Mouse (Mus musculus) heart, adult 2 months (tissue): ENCODE results near the gene Hapln4. TPM values are rescaled to one million over a fixed set of nuclear protein-coding genes. Genes with fewer than 3 reads are reported as not detected.
A peak's percentile ranks its signal among the peaks of the same experiment; 100 is the strongest.

Experiments used
- DNase-seq, 2 experiments: peaks; one replicate each; pipeline ENCODE4 v3.0.0; 2021
- H3K27ac ChIP-seq: fragments of 200-600 bp; 2 replicates; pipeline ENCODE4 v1.8.1; 2022
- H3K27me3 ChIP-seq: fragments of 200-500 bp; 2 replicates; pipeline ENCODE4 v1.6.1; 2012; ENCODE audit warnings: mild to moderate bottlenecking, low read length, inconsistent platforms, mixed read lengths; ENCODE audit not compliant: control insufficient read depth, insufficient read depth
- H3K36me3 ChIP-seq: fragments of 200-500 bp; 2 replicates; pipeline ENCODE4 v1.6.1; 2012; ENCODE audit warnings: low read length, inconsistent platforms; ENCODE audit not compliant: control insufficient read depth, insufficient read depth
- H3K4me1 ChIP-seq: fragments of 200-500 bp; 2 replicates; pipeline ENCODE4 v1.6.1; 2011; ENCODE audit warnings: low read length; ENCODE audit not compliant: control insufficient read depth, insufficient read depth
- H3K4me3 ChIP-seq: fragments of 200-600 bp; 2 replicates; pipeline ENCODE4 v1.8.1; 2022
- H3K79me2 ChIP-seq: fragments of 200-500 bp; replicated peaks from 2 replicates; pipeline ENCODE4 v1.6.1; 2012; ENCODE audit warnings: mild to moderate bottlenecking, inconsistent platforms, low read length, moderate library complexity, mixed read lengths; ENCODE audit not compliant: control insufficient read depth, insufficient read depth
- H3K9ac ChIP-seq: fragments of 200-500 bp; 2 replicates; pipeline ENCODE4 v1.6.1; 2012; ENCODE audit warnings: low read depth, mild to moderate bottlenecking, control low read depth, inconsistent platforms, low read length, mixed read lengths
- CTCF ChIP-seq: fragments of 200-600 bp; IDR thresholded peaks from 2 replicates; pipeline ENCODE4 v1.8.1; 2022; ENCODE audit warnings: antibody characterized with exemption, mild to moderate bottlenecking, moderate library complexity
- EP300 ChIP-seq: fragments of 200-500 bp; IDR thresholded peaks from 2 replicates; pipeline ENCODE4 v1.6.1; 2011; ENCODE audit warnings: low read depth, low read length, control low read depth; ENCODE audit not compliant: insufficient read depth
- POLR2A ChIP-seq: fragments of 200-500 bp; IDR thresholded peaks from 2 replicates; pipeline ENCODE4 v1.6.1; 2011; ENCODE audit warnings: mild to moderate bottlenecking, low read depth, low read length, control low read depth; ENCODE audit not compliant: insufficient read depth
- WGBS: fragments of 180-500 bp; shearing (Covaris S2); methylation state at CpG from one replicate; pipeline ENCODE4 v1.1.7; 2018; 5-methylcytosine and 5-hydroxymethylcytosine counted together
- intact Hi-C: fragments of 180-260 bp; cut with DNase I; formaldehyde crosslinking; loops from one replicate; pipeline ENCODE4 v1.15.1; 2025
- microRNA-seq, 2 experiments: library from miRNA; unstranded; fragments of <30 nt; microRNA quantifications; one replicate each; pipeline ENCODE4 v1.2.0; 2021
- polyA plus RNA-seq: library from polyadenylated mRNA; depleted of rRNA; stranded (reverse); fragments of >200 nt; gene quantifications from 2 replicates; pipeline ENCODE4 v1.2.3, GENCODE M21; 2012; rRNA removed
- total RNA-seq, 2 experiments: library from RNA; stranded (reverse); gene quantifications; 2 replicates each; pipeline ENCODE4 v1.2.3; 2021

Hapln4 gene
- total and polyA plus RNA-seq, 3 experiments, result 0.10 to 0.16 TPM; not detected in 1

GRCm38 (mm10) chr8:70136591-70136990, 53.3 kb downstream of the Hapln4 start:
- WGBS, result 87% methylated on average over 4 of the region's 4 CpGs
- H3K27me3 ChIP-seq, result no peaks in the 10 kb centered on the region
- no peak overlapping the region for H3K4me3 ChIP-seq
- no peak for TF ChIP-seq EP300
- no peak for TF ChIP-seq CTCF
- no peak for TF ChIP-seq POLR2A
- no peak overlapping the region for H3K9ac ChIP-seq
- intact Hi-C loops, result no loop called here
- H3K4me1 ChIP-seq, result peaks cover 10% of the 10 kb centered on the region
- H3K27ac ChIP-seq, result no peak overlapping the region
- DNase-seq, result no peak
- no peaks in the 10 kb centered on the region for H3K79me2 ChIP-seq
- no peaks in the 10 kb centered on the region for H3K36me3 ChIP-seq

- no peaks in the 10 kb centered on the region for H3K36me3 ChIP-seq
- intact Hi-C loops, result loop anchor here (2.0 kb wide), 2 partner anchors 35 to 95 kb away; partner anchors contain the start of genes Mau2, Sugp1 and Tmem161a
Observed at GRCm38 (mm10) chr8:70137890-70138289, 54.6 kb downstream of the Hapln4 start.

GRCm38 (mm10) chr8:70139026-70139857, 56.0 kb downstream of the Hapln4 start, which contains the start of the genes Rfxank, Borcs8 and Mef2b:
Gene Rfxank (minus strand): TSS chr8:70139154.
Gene Borcs8 (plus strand): TSS chr8:70139499.
Gene Mef2b (plus strand): TSS chr8:70139711.
- under 1% methylated on average over 46 of the region's 46 CpGs for WGBS
- peaks cover 9% of the 10 kb centered on the region for H3K4me1 ChIP-seq
- H3K36me3 ChIP-seq, result no peaks in the 10 kb centered on the region
- H3K27me3 ChIP-seq, result no peaks in the 10 kb centered on the region
- H3K27ac ChIP-seq, result peak within 1 kb of the TSS; percentile 94
- intact Hi-C loops, result loop anchor here (1.0 to 2.0 kb wide), 3 partner anchors 8 to 96 kb away; partner anchors contain the start of genes Mau2, Nr2c2ap, Sugp1 and Tmem161a
- H3K79me2 ChIP-seq, result no peaks in the 10 kb centered on the region
- peak within 1 kb of the TSS; percentile 75 for H3K9ac ChIP-seq
- no peak for TF ChIP-seq CTCF
- peak; percentile 48; the same call in 1 of the 2 replicates for TF ChIP-seq EP300
- peak; percentile 88 for TF ChIP-seq POLR2A
- H3K4me3 ChIP-seq, result peak within 1 kb of the TSS; percentile 75
- peak; percentile 97 to 99 for DNase-seq

More at GRCm38 (mm10) chr8:70137890-70138289, 54.6 kb downstream of the Hapln4 start:
- no peak overlapping the region for H3K9ac ChIP-seq
- peak overlapping the region; percentile 75 for H3K4me3 ChIP-seq
- H3K27me3 ChIP-seq, result no peaks in the 10 kb centered on the region
- TF ChIP-seq EP300 (no peak), CTCF (no peak)
- H3K27ac ChIP-seq, result no peak overlapping the region; the same call in 1 of the 2 replicates
- H3K4me1 ChIP-seq, result peaks cover 9% of the 10 kb centered on the region
- 60% methylated on average over 4 of the region's 4 CpGs for WGBS
- no peak for DNase-seq
- no peaks in the 10 kb centered on the region for H3K79me2 ChIP-seq

- TF ChIP-seq POLR2A (no peak), EP300 (no peak), CTCF (no peak)
- Histone ChIP-seq H3K36me3 (no peaks in the 10 kb centered on the region), H3K27ac (peak overlapping the region; percentile 89), H3K27me3 (no peaks in the 10 kb centered on the region), H3K4me1 (peaks cover 9% of the 10 kb centered on the region), H3K9ac (peak overlapping the region; percentile 66), H3K4me3 (peak overlapping the region; percentile 55), H3K79me2 (no peaks in the 10 kb centered on the region)
- 5% methylated on average over 9 of the region's 9 CpGs for WGBS
- DNase-seq, result no peak
- intact Hi-C loops, result loop anchor here (1.0 to 2.0 kb wide), 3 partner anchors 9 to 97 kb away; partner anchors contain the start of genes Mau2, Nr2c2ap, Sugp1 and Tmem161a
Observed at GRCm38 (mm10) chr8:70139981-70140380, 56.7 kb downstream of the Hapln4 start.

Small RNA genes within 50 kb of the gene (microRNA-seq; reads per million reads assigned to microRNA genes)
- 0 reads per million in 2 experiments for gene Mir7066

Other genes starting within 250 kb of the Hapln4 start
- gene Cilp2, start 195.8 kb upstream of the Hapln4 start, total RNA-seq, result 1 to 10 TPM; 1.5 to 1.9 TPM
- gene Cilp2, start 195.8 kb upstream of the Hapln4 start, polyA plus RNA-seq, result 11.2 and 16.8 TPM in 2 replicates
- under 1 TPM; 0.16 to 0.23 TPM for gene Tssk6, start 181.3 kb upstream of the Hapln4 start, total RNA-seq
- gene Tssk6, start 181.3 kb upstream of the Hapln4 start, polyA plus RNA-seq, result 0.23 and 0.49 TPM in 2 replicates
- gene Ndufa13, start 180.9 kb upstream of the Hapln4 start, total RNA-seq, result 100 to 1,000 TPM; 417 to 492 TPM
- gene Ndufa13, start 180.9 kb upstream of the Hapln4 start, polyA plus RNA-seq, result 443 and 488 TPM in 2 replicates
- 10 to 100 TPM; 13.3 to 16.8 TPM for gene Yjefn3, start 180.7 kb upstream of the Hapln4 start, total RNA-seq
- gene Yjefn3, start 180.7 kb upstream of the Hapln4 start, polyA plus RNA-seq, result 11.5 and 14.2 TPM in 2 replicates
- 10 to 100 TPM; 36.4 TPM for gene Gatad2a, start 87.1 kb upstream of the Hapln4 start, total RNA-seq
- 23.7 and 24.7 TPM in 2 replicates for gene Gatad2a, start 87.1 kb upstream of the Hapln4 start, polyA plus RNA-seq
- 10 to 100 TPM; 30.1 to 32.6 TPM for gene Mau2, start 40.7 kb upstream of the Hapln4 start, total RNA-seq
- gene Mau2, start 40.7 kb upstream of the Hapln4 start, polyA plus RNA-seq, result 33.2 and 46.9 TPM in 2 replicates
- 10 to 100 TPM; 15.8 to 19.6 TPM for gene Sugp1, start 40.6 kb upstream of the Hapln4 start, total RNA-seq
- gene Sugp1, start 40.6 kb upstream of the Hapln4 start, polyA plus RNA-seq, result 6.7 and 10.6 TPM in 2 replicates
- gene Tm6sf2, start 10.5 kb upstream of the Hapln4 start, total RNA-seq, result under 1 TPM; 0.64 to 0.94 TPM
- gene Tm6sf2, start 10.5 kb upstream of the Hapln4 start, polyA plus RNA-seq, result 2.7 and 3.1 TPM in 2 replicates
- gene Ncan, start 37.4 kb downstream of the Hapln4 start, total RNA-seq, result under 1 TPM in 1 of 2 experiments, not detected in 1; 0.02 TPM
- 0.08 and 0.18 TPM in 2 replicates for gene Ncan, start 37.4 kb downstream of the Hapln4 start, polyA plus RNA-seq
- 1 to 10 TPM; 5.5 to 7.6 TPM for gene Nr2c2ap, start 47.9 kb downstream of the Hapln4 start, total RNA-seq
- 7.0 and 10.7 TPM in 2 replicates for gene Nr2c2ap, start 47.9 kb downstream of the Hapln4 start, polyA plus RNA-seq
- 10 to 100 TPM; 18.1 to 18.6 TPM for gene Rfxank, start 55.7 kb downstream of the Hapln4 start, total RNA-seq
- 30.9 and 41.5 TPM in 2 replicates for gene Rfxank, start 55.7 kb downstream of the Hapln4 start, polyA plus RNA-seq
- 10 to 100 TPM; 22.6 to 23.7 TPM for gene Borcs8, start 56.0 kb downstream of the Hapln4 start, total RNA-seq
- 45.3 and 46.6 TPM in 2 replicates for gene Borcs8, start 56.0 kb downstream of the Hapln4 start, polyA plus RNA-seq
- under 1 TPM; 0.25 to 0.44 TPM for gene Mef2b, start 56.3 kb downstream of the Hapln4 start, total RNA-seq
- 0.27 and 0.38 TPM in 2 replicates for gene Mef2b, start 56.3 kb downstream of the Hapln4 start, polyA plus RNA-seq
- 100 to 1,000 TPM in 1 of 2 experiments, 10 to 100 TPM in 1; 93.6 to 108 TPM for gene Tmem161a, start 88.9 kb downstream of the Hapln4 start, total RNA-seq
- 134 and 145 TPM in 2 replicates for gene Tmem161a, start 88.9 kb downstream of the Hapln4 start, polyA plus RNA-seq
- 10 to 100 TPM; 49.6 to 51.6 TPM for gene Slc25a42, start 128.8 kb downstream of the Hapln4 start, total RNA-seq
- 111 and 128 TPM in 2 replicates for gene Slc25a42, start 128.8 kb downstream of the Hapln4 start, polyA plus RNA-seq
- 10 to 100 TPM; 34.3 to 38.0 TPM for gene Sugp2, start 150.8 kb downstream of the Hapln4 start, total RNA-seq
- 27.8 and 31.4 TPM in 2 replicates for gene Sugp2, start 150.8 kb downstream of the Hapln4 start, polyA plus RNA-seq
- gene Armc6, start 151.0 kb downstream of the Hapln4 start, total RNA-seq, result 1 to 10 TPM; 7.0 to 8.4 TPM
- 9.4 and 16.0 TPM in 2 replicates for gene Armc6, start 151.0 kb downstream of the Hapln4 start, polyA plus RNA-seq
- gene Homer3, start 199.4 kb downstream of the Hapln4 start, total RNA-seq, result 1 to 10 TPM; 7.2 to 8.3 TPM
- 13.6 and 14.9 TPM in 2 replicates for gene Homer3, start 199.4 kb downstream of the Hapln4 start, polyA plus RNA-seq
- 10 to 100 TPM; 21.6 to 26.4 TPM for gene Ddx49, start 219.0 kb downstream of the Hapln4 start, total RNA-seq
- 24.3 and 27.1 TPM in 2 replicates for gene Ddx49, start 219.0 kb downstream of the Hapln4 start, polyA plus RNA-seq
- gene Cope, start 219.1 kb downstream of the Hapln4 start, total RNA-seq, result 100 to 1,000 TPM; 147 to 155 TPM
- gene Cope, start 219.1 kb downstream of the Hapln4 start, polyA plus RNA-seq, result 193 and 209 TPM in 2 replicates
- gene Cers1, start 232.3 kb downstream of the Hapln4 start, total RNA-seq, result under 1 TPM; 0.34 to 0.64 TPM
- gene Cers1, start 232.3 kb downstream of the Hapln4 start, polyA plus RNA-seq, result 0.97 and 1.2 TPM in 2 replicates
- gene Gdf1, start 246.4 kb downstream of the Hapln4 start, total RNA-seq, result not detected
- 0.14 TPM in 1 of 2 replicates, not detected in the other for gene Gdf1, start 246.4 kb downstream of the Hapln4 start, polyA plus RNA-seq